Mouse (Mus musculus) regulatory T cell (primary cell): ENCODE measurements around the gene Sulf2.
"Not testable (repeated sequence)": the region's sequence is repeated elsewhere in the genome, so short reads cannot be mapped to it uniquely, and the experiment has no call there.

Experiments used
- in situ Hi-C: fragments of 300-600 bp; cut with MboI, MseI; formaldehyde crosslinking; loops from one replicate; pipeline ENCODE4 v1.15.1; 2025; ENCODE audit warnings: high pct_unique_total_duplicates

The Sulf2 gene

GRCm38 (mm10) chr2:166155454-166155815 lies at the start of gene Sulf2:
TSS of gene Sulf2 (minus strand) at chr2:166155663.
- in situ Hi-C loops = no loop called here

DNA sequence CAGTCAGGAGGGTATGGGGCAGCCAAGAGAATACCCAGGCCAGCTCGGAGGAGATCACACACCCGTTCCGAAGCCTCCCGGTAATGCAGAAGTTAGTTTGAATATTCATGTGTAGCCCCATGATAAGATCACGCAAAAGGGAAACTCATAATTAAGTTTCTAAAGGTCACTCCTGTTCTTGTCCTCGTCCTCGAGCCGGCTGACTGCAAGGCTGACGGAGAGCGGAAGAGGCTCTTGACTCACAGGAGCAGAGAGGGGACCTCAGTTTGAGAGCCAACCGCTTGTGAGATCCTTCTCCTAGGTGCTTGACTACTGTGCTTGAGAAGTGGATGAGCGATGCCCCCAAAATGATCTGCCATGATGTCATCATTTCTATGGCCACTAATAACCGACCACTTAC lies 48.7 kb upstream of the Sulf2 start:
- in situ Hi-C loops = no loop called here

GRCm38 (mm10) chr2:166203647-166204046 lies 48.2 kb upstream of the Sulf2 start:
- in situ Hi-C loops = no loop called here

GRCm38 (mm10) chr2:166197964-166198363 lies 42.5 kb upstream of the Sulf2 start:
- in situ Hi-C loops = no loop called here

- in situ Hi-C loops = no loop called here
Observed at GRCm38 (mm10) chr2:166197064-166197463, 41.6 kb upstream of the Sulf2 start.

DNA sequence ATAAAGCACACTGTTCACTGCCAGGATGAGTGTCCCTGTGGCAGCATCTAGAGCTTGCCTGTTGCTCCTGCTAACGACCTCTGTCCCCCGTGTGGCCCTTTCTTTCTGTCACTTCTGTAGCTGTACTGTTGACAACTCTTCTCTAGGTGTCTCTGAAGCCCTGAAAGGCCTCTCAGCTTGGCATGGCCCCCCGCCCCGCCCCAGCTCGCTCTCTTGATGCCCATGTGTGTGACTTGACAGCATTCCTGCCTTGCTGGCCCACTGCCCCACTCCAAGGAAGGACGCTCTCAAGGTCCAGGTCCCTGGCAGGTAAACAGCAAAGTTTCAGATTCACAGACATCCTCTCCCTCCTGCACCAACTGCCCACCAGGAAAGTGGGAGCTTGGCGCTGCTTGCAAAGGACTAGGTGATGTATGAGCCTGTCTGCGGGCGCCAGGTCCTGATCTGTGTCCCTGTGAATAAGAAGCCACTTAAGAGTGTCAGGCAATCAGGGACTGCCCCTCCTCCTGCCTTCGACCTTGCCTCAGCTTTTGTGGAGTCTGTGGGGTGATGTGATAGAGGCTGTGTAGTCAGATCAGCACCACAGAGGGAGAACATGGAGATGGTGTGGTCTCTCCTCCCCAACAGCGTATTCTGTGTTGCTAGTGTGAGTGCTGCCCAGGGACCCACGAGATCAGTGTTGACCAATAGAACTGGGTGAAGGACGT lies 40.8 kb upstream of the Sulf2 start:
- in situ Hi-C loops = no loop called here

DNA sequence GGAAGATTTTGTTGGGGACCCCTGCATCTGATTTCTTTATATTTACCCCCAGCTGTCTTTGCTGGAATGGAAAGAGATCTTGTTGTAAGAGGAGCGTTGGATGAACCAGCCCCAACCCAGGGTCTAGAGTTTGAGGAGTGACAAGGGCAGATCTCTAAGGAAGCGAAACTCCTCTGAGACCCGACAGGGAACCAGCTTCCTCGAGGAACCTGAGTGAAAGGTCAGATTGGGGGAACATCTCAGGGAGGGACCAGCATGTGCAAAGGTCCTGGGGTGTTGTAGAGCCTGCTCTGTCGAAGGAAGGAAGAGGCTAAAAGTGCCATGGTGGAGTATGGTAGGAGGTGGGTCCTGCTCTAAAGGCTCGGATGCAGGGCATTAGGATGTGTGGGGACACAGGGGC lies 39.6 kb upstream of the Sulf2 start:
- in situ Hi-C loops = no loop called here

GRCm38 (mm10) chr2:166194112-166194758 lies 38.8 kb upstream of the Sulf2 start:
- in situ Hi-C loops = no loop called here

DNA sequence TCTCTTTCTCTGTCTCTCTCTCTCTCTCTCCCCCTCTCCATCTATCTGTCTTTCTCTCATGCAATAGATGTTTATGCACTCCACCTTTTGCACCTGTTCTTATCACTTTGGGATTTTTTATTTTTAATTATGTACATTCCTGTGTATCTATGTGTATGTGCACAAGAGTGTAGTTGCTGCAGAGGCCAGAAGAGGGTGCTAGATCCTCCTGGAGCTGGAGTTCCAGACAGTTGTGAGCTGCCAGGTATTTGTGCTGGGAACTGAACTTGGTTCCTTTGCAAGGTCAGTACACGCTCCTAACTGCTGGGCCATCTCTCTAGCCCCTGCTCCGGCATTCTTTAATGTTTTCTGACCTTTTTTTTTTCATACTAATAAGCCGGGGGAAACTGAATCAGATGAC lies 38.0 kb upstream of the Sulf2 start:
- in situ Hi-C loops = no loop called here

DNA sequence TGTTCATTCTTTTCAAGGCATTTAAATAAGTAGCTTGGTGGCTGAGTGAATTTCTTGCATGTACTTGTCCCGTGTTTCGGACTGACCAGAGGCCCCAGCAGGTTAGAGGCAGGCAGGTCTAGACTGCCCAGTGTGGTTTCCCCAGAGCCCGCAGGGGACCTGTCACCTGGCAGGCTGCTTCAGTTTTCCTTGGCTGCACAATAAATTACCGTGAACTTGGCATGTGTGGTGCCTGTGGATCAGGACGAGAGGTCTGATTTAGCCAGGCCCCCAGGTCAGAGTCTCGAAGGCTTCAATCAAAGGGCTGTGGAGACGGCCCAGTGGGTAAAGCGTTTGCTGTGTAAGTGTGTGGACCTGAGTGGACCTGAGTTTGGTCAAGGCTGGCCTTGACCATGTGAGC lies 35.4 kb upstream of the Sulf2 start:
- in situ Hi-C loops = no loop called here

DNA sequence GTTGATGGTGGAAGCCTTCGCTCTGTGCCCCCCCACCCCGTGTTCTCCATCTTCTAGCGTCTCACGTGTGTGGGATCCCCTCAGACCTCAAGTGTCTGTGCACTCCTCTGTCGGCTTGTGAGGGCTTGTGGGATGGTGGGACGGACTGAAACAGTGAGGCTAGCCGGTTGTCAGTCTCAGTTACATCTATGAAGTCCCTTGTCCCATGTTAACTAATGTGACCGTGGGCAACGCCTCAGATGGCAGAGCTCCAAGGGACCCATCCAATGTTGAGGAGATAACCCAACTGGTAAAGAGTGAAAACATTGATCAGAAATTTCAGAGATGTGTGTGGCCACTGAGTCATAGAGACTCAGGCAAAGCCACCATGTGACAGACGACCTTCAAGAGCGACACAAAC lies 33.7 kb upstream of the Sulf2 start:
- in situ Hi-C loops = no loop called here

- in situ Hi-C loops = not testable (repeated sequence)
Observed at GRCm38 (mm10) chr2:166187874-166188453, 32.5 kb upstream of the Sulf2 start.

DNA sequence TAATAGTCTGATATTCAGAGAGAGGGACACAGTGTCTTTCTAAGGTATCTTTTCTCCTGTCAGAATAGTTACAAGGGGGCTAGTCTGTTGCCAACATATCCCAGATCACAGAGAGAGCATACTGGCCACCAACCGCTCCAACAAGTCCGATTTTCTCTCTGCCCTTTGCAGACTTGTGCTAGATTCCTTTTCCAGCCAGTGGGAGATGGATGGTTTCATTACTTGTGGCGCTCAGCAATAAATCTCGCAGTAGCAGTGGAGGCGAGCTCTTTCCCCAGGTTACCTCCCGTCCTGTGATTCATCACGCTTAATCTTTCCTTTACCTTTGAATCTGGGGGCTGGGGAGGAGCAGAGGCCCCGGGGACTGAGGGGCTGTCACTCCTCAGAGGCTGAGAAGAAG lies 31.9 kb upstream of the Sulf2 start:
- in situ Hi-C loops = not testable (repeated sequence)

DNA sequence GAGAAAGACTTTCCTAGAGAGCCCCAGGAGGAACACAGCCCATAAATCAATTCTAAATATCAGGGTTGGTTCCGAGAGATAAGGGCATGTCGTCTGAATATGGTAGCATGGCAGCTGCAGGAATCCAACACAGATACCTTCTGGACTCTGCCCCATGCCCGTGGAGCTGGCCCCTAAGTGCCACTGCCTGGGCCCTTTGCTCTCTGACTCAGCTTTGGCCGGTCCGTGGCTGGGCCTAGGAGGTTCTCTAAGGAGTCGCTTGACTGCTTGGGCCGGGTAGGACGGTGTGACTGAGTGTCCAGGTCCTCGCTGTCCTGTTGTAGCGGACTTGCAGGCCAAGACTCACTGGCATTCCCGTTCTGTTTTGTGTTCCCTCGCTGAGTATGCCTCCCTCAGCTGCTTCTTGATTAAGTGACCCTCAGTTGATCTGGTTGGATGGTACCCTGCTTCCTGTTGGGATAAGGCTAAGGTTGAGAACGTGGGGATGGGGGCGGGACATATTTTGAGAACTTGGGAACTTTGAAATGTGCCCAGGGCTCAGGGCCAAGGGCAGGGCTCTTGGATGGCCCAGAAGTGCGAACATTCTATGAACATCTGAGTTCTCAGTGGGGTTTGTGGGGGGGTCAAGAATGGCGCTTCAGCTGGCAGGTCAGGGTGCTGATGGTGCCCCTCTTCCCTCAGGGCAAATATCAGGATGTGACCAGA lies 30.9 kb upstream of the Sulf2 start:
- in situ Hi-C loops = no loop called here

DNA sequence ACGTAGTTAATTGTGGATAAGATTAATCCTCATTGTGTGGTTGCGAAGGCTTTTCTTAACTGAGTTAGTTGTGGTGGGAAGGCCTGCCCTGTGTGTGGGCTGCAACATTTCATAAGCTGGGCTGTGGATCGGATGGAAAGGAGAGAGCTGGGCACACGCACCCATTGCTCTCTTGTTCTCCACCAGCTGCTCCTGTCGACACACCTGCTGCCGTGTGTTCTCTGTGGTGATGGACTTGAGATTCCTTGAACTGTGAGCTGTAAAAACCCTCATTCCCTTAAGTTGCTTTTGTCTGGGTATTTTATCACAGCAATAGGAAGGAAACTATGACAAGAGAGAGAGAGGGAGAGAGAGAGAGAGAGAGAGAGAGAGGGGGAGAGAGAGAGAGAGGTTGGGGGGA lies 30.3 kb upstream of the Sulf2 start:
- in situ Hi-C loops = no loop called here

DNA sequence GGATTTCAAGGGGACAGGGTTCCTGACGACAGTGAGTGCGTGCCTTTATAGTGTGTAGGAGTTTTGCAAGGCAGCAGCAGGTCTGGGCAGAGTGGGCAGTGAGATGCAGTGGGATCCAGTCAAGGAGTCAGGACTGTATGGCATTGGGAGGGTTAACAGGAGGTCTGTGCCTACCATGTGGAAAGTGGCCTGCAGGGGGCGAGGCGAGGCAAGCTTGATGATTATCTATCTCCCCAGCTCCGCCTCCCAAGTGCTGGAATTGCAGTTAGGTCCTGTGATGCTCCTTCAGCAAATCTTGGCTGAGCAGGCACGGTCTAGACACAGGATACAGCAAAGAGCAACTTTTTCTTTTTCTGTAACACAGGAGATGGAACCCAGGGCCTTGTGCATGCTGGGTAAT lies 29.0 kb upstream of the Sulf2 start:
- in situ Hi-C loops = no loop called here

DNA sequence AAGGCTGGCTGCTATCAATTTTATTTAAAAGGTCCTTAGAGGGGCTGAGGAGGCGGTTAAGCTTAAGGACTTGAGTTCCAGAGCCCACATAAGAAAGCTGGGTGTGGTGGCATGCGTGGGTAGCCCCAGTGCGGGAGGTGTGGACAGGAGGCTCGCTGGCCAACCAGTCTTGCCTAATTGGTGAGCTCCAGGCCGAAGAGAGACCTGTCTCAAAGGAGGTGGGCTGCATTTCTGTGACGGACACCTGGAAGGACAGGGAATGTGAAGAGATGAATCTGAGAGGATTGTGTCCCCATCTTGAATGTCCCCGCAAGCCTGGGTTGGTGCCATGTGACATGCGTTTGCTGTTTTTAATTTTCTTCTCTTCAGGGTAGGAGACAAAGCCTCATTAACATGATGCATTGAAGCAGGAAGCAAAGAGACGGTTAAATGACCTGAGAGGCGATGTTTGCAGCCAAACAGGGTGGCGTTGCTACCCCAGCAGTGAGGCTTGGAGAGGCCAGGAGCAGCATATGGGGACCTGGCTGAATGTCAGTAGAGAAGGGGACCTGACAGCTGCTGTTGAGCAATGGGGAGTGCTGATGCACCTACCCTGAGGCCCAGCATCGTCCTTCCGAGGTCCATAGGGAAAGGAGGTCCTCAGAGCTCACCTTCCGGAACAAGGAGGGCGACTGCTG lies 26.7 kb upstream of the Sulf2 start:
- in situ Hi-C loops = no loop called here

DNA sequence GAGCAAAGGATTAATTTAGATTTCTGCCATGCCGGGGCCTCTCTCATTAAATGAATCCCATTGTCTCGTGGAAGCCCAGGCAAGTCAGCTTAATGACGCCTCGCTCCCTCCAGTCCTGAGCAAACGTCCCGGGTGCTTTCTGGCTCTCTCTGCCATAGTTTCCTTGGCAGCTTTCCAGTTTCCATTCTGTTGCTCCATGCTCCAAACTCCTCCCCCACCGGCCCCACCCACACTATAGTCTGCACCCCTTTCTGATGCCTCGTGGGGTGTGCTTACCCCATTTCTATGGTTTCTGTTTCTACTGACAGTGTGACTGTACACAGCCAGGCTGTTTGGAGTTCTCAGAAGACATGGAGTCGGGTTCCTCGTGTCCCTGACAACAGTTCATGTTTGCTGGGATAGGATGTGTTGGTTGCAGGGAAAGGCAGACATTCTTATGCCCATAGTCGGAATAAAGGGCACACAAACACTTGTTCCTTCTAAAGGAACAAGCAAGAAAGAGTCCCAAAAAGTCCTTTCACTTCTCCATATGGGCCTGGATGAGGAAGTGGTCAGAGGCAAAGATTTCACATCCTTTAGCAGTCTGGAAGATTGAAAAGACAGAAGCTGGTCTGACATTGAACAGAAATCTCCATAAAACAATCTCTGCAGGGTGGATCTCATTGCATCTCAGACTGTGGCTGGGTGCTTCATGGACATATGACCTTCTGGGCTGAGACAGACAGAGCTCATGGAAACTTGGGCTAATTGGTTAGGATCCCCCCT lies 25.5 kb upstream of the Sulf2 start:
- in situ Hi-C loops = no loop called here

DNA sequence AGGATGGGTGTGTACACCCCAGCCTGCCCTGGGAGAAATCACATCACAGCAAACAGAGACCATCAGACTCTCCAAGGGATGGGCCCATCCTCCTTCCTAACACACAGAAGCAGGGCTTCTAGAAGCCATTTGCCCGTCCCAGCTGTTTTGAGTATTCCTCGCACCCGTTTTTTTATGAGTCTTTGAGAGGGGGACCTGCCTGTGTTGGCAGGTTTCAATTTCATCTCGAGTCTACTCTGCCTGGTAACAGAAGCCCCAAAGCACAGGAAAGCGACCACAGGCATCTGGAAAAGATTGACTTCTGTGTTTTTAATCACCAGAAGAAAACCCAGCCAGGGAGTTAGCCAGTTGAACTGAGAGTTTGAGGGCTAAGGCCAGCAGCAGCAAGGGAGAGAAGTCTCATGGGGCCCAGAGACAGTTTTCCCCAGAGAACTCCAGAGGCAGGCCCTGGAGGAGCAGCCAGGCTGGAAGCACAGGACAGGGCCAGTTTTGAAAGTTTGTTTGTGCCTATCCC lies 24.7 kb upstream of the Sulf2 start:
- in situ Hi-C loops = no loop called here

GRCm38 (mm10) chr2:166179457-166180101 lies 24.1 kb upstream of the Sulf2 start:
- in situ Hi-C loops = no loop called here
